Mouse (Mus musculus) midbrain, embryonic 16.5 days (tissue): ENCODE data around the gene H2al1b. TPM values are rescaled to one million over a fixed set of nuclear protein-coding genes. Genes with fewer than 3 reads are reported as not detected.
A peak's percentile ranks its signal among the peaks of the same experiment; 100 is the strongest.
"Not testable (repeated sequence)": the region's sequence is repeated elsewhere in the genome, so short reads cannot be mapped to it uniquely, and the experiment has no call there.

Experiments
- ATAC-seq: fragments of 200-750 bp; cut with Nextera tagmentation; 2 replicates; pipeline ENCODE4 v1.8.0; 2017; ENCODE audit warnings: moderate TSS enrichment
- H3K27ac ChIP-seq: fragments of 300-500 bp; sonication (generic); 2 replicates; pipeline ENCODE4 v1.5.1; 2014; ENCODE audit warnings: mild to moderate bottlenecking, low read length, mixed read lengths
- H3K27me3 ChIP-seq: fragments of 300-500 bp; sonication (generic); 2 replicates; pipeline ENCODE4 v1.6.1; 2014; ENCODE audit warnings: low read depth, low read length, mixed read lengths; ENCODE audit not compliant: control insufficient read depth, insufficient read depth
- H3K36me3 ChIP-seq: fragments of 300-500 bp; sonication (generic); 2 replicates; pipeline ENCODE4 v1.6.1; 2014; ENCODE audit warnings: mild to moderate bottlenecking, low read length, moderate library complexity, mixed read lengths; ENCODE audit not compliant: control insufficient read depth, insufficient read depth
- H3K4me1 ChIP-seq: fragments of 300-500 bp; sonication (generic); 2 replicates; pipeline ENCODE4 v1.6.1; 2014; ENCODE audit warnings: mild to moderate bottlenecking, low read length, mixed read lengths; ENCODE audit not compliant: control insufficient read depth, insufficient read depth
- H3K4me2 ChIP-seq: fragments of 300-500 bp; sonication (generic); 2 replicates; pipeline ENCODE4 v1.6.1; 2014; ENCODE audit warnings: mild to moderate bottlenecking, low read length, mixed read lengths
- H3K4me3 ChIP-seq: fragments of 300-500 bp; sonication (generic); 2 replicates; pipeline ENCODE4 v1.5.1; 2014; ENCODE audit warnings: low read depth, mild to moderate bottlenecking, low read length, moderate library complexity, mixed read lengths
- H3K9ac ChIP-seq: fragments of 300-500 bp; sonication (generic); 2 replicates; pipeline ENCODE4 v1.6.1; 2014; ENCODE audit warnings: low read depth, low read length, mixed read lengths
- H3K9me3 ChIP-seq: fragments of 300-500 bp; sonication (generic); replicated peaks from 2 replicates; pipeline ENCODE4 v1.6.1; 2014; ENCODE audit warnings: mild to moderate bottlenecking, low read length, mixed read lengths; ENCODE audit not compliant: control insufficient read depth, poor library complexity, severe bottlenecking
- WGBS: fragments of 180-500 bp; shearing (Covaris S2); extraction: QIAGEN DNeasy Blood & Tissue Kit; methylation state at CpG from one replicate; pipeline ENCODE4 v1.1.7; 2014; 5-methylcytosine and 5-hydroxymethylcytosine counted together
- polyA plus RNA-seq: library from polyadenylated mRNA; unstranded; fragments of >200 nt; fragmentation: Nextera tagmentation; extraction: Ambion mirVana; gene quantifications from 2 replicates; pipeline ENCODE4 v1.2.1, GENCODE M21; 2015

H2al1b gene
- polyA plus RNA-seq, result not detected in 2 replicates

DNA sequence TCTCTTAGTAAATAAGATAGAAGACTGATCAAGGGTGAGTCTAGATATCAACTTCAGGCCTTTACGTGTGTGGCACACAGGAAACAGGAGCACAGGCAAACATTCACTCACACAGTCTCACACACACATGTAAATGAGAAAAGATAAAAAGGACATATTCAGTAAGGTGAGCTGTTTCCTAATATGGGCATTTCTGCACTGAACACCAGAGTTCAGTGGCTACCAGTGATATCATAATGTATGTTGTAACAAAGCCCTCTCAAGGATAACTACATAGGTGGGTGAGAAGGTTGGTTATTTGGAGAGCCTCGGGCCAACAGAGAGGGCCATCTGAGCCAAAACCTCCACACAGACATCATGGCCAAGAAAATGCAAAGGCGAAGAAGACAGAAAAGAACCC, at the start of gene H2al1b:
H2al1b (plus strand) TSS at position 301 of the 400 bp plus-strand sequence.
- not testable (repeated sequence) for H3K9me3 ChIP-seq, H3K27me3 ChIP-seq, H3K9ac ChIP-seq, H3K4me1 ChIP-seq, H3K36me3 ChIP-seq, H3K27ac ChIP-seq, ATAC-seq, H3K4me2 ChIP-seq, H3K4me3 ChIP-seq
- WGBS, result 100% methylated on average over 1 of the region's 3 CpGs

DNA sequence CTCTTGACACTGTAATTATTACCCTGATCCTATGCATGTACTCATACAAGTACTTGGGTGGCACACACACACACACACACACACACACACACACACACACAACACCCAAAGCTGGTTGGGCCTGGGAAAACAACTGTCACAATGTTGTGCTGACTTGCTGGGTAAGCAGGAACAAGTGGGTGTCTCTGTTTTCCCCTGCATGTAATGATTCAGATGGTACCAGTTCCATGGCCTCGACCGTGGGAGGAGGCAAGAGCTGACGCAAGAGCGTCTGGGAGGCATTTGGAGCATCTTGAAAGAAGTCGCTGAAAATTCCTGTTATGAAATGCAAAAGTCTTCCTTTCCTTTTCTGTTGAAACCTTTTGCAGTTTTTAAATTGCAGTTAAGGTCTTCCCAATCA, 48.2 kb upstream of the H2al1b start:
- Histone ChIP-seq H3K9me3 (no peaks in the 10 kb centered on the region), H3K4me1 (peaks cover 3% of the 10 kb centered on the region), H3K9ac (no peak overlapping the region), H3K4me3 (no peak overlapping the region), H3K4me2 (no peak overlapping the region), H3K27ac (no peak overlapping the region), H3K36me3 (no peaks in the 10 kb centered on the region), H3K27me3 (no peaks in the 10 kb centered on the region)
- no peak for ATAC-seq
- WGBS, result 71% methylated on average over 5 of the region's 5 CpGs

DNA sequence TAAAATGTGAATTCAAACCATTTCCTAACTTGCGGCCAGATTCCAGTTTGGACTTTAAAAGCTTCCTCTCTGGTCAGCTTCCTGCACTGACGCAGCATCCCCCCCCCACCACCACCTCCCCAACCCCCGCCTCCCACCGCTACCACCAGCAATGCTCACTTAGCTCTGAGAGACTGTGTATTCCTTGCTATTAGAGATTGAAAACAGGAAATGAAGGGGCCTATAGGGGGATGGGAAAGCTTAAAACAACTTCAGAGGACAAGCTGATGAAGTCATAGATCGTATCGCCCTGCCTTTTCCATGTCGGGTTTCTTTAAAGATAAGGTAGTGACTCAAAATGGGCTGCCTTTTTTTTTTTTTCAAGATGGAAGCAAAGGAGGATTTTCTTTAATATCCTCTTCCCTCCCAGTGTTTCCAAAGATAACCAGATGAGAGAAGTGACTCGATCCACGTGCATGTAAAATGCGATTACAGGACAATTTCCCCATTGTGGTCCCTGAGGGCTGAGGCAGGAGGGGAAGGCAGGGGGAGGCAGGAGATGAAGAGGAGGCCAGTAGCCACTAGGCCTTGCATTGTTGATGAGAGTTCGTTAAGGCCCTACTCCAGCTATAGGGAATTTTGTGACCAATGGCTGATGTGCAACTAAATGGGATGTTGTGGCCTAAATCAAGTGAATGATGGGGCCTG, 47.6 kb upstream of the H2al1b start:
- WGBS, result 55% methylated on average over 11 of the region's 11 CpGs
- ATAC-seq, result no peak
- Histone ChIP-seq H3K4me2 (no peak overlapping the region), H3K4me1 (peaks cover 3% of the 10 kb centered on the region), H3K9me3 (no peaks in the 10 kb centered on the region), H3K36me3 (no peaks in the 10 kb centered on the region), H3K27ac (no peak overlapping the region), H3K9ac (no peak overlapping the region), H3K27me3 (no peaks in the 10 kb centered on the region), H3K4me3 (no peak overlapping the region)

DNA sequence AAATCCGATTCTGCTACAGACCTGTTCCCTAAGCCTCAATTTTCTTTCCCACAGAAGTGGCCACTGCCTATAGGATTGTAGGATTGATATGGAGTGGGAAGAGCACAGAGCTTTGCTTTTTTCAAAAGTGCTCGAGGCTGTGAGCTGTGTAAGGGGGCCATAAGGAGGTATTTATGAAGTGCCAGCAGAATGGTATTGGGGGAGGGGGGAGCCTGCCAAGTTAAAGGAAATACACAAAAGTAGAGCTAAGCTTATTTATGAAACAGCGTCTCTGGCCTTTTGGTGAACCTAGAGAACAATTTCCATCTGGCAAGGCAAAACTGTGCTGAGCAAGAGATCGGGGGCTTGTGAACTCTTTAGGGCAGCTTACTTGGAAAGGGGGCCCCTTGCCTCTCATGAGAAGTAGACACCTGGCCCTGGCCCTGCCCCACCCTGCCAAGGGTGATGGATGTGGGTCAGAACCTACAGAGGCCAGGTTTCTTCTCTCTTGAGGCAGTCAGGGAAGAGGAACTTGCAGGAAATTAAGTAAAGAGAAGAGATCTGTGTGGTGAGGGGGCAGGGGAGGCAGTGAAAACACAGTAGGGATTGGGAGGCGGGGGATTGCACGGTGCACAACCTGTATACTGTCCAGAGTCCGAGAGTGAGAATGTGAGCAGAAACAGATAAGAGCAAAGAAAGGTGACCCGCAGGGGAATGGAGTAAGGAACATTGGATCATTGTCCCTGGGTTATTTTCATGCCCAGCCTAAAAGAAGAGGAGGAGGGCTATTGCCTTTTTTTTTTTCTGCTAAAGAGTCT, 46.5 kb upstream of the H2al1b start:
- Histone ChIP-seq H3K4me2 (no peak overlapping the region), H3K27ac (no peak overlapping the region), H3K9me3 (no peaks in the 10 kb centered on the region), H3K27me3 (no peaks in the 10 kb centered on the region), H3K4me3 (no peak overlapping the region), H3K9ac (no peak overlapping the region), H3K36me3 (no peaks in the 10 kb centered on the region), H3K4me1 (no peaks in the 10 kb centered on the region)
- 75% methylated on average over 8 of the region's 8 CpGs for WGBS
- no peak for ATAC-seq

DNA sequence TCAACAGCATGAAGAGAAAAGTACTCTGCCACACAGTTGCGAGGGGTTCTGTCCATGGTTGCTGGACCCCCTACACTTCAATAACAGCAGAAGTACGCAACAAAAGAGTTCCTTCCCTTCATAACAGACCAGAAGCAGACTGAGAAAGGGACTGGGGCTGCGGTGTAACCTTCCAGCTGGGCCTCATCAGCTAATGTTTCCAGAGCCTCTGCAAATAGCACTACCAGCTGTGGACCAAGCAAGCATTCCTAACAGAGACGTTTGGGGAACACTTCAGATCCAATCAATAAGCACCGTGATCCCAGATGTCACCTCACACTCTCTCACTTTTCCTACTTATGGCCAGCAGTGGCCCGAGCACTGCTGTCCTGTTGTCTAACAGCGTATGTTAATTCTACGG, 37.3 kb upstream of the H2al1b start:
- no peaks in the 10 kb centered on the region for H3K4me1 ChIP-seq
- 91% methylated on average over 8 of the region's 8 CpGs for WGBS
- H3K4me3 ChIP-seq, result no peak overlapping the region
- no peak for ATAC-seq
- H3K27ac ChIP-seq, result no peak overlapping the region
- no peaks in the 10 kb centered on the region for H3K9me3 ChIP-seq
- H3K4me2 ChIP-seq, result no peak overlapping the region
- H3K9ac ChIP-seq, result no peak overlapping the region
- no peaks in the 10 kb centered on the region for H3K36me3 ChIP-seq
- no peaks in the 10 kb centered on the region for H3K27me3 ChIP-seq

DNA sequence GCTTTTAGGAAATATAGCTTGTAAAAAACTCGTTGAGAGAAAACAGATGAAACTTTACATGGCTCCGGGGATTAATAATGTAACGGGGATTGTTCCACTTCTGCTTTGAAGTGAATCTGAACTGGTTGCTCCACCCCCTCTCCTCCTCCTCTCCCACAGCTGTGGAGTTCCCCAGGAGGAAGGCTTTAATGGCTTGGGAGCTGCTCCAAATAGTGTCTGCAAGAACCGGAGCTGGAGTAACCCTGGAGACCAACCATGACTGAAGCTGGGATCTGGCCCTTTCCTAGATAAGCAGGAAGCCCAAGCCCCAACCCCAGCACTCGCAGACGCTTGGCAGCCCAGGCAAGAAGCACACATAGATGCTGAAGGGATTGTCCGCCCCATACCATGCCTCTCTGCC, 34.4 kb upstream of the H2al1b start:
- Histone ChIP-seq H3K9me3 (no peaks in the 10 kb centered on the region), H3K36me3 (no peaks in the 10 kb centered on the region)
- 55% methylated on average over 7 of the region's 7 CpGs for WGBS

DNA sequence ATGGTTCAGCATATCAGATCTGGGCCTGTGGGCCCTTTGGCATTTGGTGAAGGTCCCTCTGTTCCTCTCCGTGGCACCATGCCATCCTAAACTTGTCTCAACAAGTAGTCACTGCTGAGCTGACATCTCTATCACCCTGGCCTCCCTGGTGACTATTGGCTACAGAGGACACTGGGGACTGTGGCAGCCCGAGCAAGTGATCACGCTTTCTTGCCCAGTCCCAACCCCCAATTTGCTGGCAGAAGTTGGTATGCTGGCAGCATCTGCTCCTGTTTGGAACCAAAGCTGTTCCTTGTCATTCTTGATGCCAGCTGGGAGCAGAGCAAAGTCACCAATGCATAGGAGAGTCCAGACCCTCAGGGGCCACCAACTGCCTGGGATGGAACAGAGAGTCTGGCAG, 33.2 kb upstream of the H2al1b start:
- no peaks in the 10 kb centered on the region for H3K27me3 ChIP-seq
- peak; percentile 51; the same call in 1 of the 2 replicates for ATAC-seq
- H3K27ac ChIP-seq, result no peak overlapping the region
- H3K4me3 ChIP-seq, result no peak overlapping the region
- H3K4me2 ChIP-seq, result no peak overlapping the region
- no peak overlapping the region for H3K9ac ChIP-seq
- H3K4me1 ChIP-seq, result no peaks in the 10 kb centered on the region
- 79% methylated on average over 3 of the region's 3 CpGs for WGBS
- H3K36me3 ChIP-seq, result no peaks in the 10 kb centered on the region
- no peaks in the 10 kb centered on the region for H3K9me3 ChIP-seq

More for the DNA sequence above, 34.4 kb upstream of the H2al1b start:
- H3K4me2 ChIP-seq, result no peak overlapping the region
- no peaks in the 10 kb centered on the region for H3K4me1 ChIP-seq
- H3K4me3 ChIP-seq, result no peak overlapping the region
- no peaks in the 10 kb centered on the region for H3K27me3 ChIP-seq
- no peak overlapping the region for H3K27ac ChIP-seq
- H3K9ac ChIP-seq, result no peak overlapping the region
- no peak for ATAC-seq

DNA sequence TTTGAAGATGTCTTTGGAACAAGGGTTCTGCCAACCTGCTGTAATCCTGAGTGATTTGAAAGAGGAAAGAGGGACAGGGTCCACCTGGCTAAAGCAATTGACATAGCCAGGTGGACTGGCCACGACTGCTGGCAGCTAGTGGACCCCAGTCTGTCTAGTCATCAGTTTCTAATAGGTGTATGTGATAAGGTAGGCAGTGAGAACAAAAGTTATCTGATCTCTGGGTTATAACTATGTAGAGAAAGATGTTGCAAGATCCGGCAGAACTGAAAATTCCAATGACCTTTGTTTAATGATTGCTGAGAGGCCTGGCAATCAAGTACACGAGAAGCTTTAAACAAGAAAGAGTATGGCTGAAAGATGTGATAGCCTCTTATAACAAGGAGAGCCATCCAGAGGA, 29.0 kb upstream of the H2al1b start:
- Histone ChIP-seq H3K27me3 (no peaks in the 10 kb centered on the region), H3K4me3 (no peak overlapping the region), H3K36me3 (no peaks in the 10 kb centered on the region), H3K9ac (no peak overlapping the region), H3K9me3 (no peaks in the 10 kb centered on the region), H3K27ac (no peak overlapping the region), H3K4me1 (no peaks in the 10 kb centered on the region), H3K4me2 (no peak overlapping the region)
- 77% methylated on average over 3 of the region's 3 CpGs for WGBS
- ATAC-seq, result no peak

DNA sequence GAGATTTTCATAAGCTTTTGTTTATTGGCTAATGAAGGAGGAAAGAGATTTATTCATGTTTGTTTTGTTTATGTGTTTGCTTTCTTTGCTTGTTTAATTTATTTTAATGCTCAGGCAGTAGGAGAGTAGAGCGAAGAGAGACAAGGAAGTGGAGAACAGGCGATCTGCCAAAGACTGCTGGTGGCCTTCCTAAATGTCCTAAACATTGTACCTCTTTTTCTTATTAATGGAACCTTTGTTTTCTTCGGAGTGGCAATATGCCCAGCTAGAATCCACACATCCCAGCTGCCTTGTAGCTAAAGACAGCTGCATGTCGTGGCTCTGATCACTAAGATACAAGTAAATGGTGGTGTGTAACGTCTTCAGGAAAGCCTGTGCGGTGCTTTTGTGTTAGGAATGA, 25.1 kb upstream of the H2al1b start:
- no peak for ATAC-seq
- Histone ChIP-seq H3K4me3 (no peak overlapping the region), H3K27ac (no peak overlapping the region), H3K27me3 (no peaks in the 10 kb centered on the region), H3K36me3 (no peaks in the 10 kb centered on the region), H3K9ac (no peak overlapping the region), H3K4me2 (no peak overlapping the region), H3K4me1 (no peaks in the 10 kb centered on the region), H3K9me3 (no peaks in the 10 kb centered on the region)
- WGBS, result 79% methylated on average over 6 of the region's 6 CpGs
